Mouse (Mus musculus) cerebellum, adult 18-20 months (tissue): ENCODE measurements around the gene Tspan14.

Experiments
- DNase-seq, 2 experiments: peaks; one replicate each; pipeline ENCODE4 v3.0.0; 2021

Gene Tspan14

DNA sequence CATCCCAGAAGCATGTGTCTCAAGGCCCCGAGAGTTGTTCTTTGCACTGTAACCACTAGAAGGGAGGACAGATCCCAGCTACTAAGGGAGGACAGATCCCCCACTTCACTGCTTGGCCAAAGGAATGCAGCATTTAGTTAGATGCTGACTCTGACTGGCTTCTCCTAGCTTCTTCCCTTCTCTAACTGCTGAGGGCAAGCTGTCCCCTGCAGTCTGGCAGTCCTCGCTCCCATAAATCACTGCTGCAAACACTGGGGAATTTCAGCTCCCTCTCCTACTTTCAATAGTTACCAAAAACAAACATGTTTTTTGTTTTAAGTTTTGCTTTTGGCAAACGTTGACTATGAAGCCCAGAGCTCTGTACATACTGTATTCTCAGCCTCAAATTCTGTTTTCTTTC lies 96.0 kb downstream of the Tspan14 start:
- no peak for DNase-seq

DNA sequence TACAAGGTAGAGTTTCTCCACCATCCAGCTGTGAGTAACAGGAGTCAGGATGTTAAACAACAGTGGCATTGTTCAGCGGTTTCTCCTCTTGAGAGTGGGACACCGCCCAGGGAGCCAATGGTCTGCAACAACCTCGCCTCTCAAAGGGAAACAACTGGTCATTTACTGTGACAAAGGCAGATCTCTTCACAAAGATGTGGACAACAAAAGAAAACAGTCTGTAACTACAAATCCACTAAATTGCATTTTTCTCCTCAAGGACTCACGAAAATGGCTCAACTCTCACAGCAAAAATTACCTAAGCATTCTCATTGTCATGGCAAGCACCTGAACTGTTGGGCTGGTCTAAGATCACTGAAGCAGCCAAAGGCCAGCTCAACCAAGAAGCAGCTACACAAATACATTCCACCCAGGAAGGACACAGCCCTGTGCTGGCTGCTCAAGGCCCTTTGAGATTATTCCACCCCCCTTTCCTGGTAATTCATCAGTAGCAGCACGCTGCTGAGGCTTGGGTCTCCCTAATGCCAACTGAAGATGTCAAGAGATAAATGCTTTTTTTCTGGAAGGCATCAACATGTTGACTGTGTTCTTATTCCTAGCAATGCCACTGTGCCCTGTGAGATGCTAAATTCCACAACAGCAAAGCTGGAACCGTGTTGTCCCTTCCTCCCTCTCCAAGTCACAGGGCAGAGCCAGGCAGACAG lies 101.6 kb downstream of the Tspan14 start:
- no peak for DNase-seq

DNA sequence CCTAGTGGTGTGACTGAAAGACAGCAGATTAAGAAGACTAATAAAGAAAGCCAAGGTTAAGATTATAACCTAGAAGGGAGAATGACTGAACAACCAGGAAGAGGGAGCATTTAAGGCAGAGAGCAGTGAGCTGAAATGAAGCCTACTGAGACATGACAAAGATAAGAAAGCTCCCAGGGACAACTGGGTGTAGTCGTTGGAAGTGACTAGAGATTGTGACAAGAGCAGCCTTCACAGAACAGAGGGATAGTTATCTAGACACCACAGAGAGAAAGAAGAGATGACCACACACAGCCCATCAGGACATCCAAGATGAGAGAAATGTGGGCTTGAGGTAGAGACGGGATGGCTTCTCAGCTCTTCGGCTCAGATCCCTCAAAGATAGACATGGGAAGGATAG lies 102.9 kb downstream of the Tspan14 start:
- no peak for DNase-seq

DNA sequence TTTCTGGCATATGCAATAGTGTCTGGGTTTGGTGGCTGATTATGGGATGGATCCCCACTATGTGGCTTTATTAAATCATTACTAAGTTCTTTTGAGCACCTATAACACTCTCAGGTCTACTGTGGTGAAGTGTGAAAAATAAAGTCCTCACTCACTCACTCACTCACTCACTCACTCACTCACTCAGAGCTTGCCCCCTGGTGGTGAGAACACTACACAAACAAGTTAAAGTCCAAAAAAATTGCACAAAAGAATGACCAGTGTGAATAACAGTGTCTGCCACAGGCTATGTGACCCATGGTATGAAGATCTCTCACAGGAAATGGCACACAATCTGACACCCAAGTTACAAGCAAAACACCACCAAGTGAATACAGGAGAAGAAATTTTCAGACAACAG lies 103.6 kb downstream of the Tspan14 start:
- no peak for DNase-seq
